Comparison of ENCODE assay signal across 8 mouse cellular contexts in the genomic region with DNA sequence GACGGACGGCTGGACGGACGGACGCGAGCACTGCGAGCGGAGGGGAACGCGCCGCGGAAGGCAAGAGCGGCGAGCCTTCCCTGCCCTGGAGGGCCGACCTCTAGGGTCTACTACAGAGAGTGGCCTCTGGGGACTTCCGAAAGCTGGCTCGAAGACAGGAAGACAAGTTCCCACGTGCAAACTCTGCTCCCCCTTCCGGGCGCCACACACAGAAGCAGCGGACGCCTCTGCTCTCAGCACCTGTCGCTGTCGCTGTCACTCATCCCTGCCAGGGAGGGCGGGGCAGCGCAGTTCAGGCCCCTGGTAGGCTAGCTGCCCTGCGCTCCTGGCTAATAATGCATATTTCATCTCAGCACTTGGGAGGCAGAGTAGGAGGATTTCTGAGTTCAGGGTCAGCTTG. TPM values are rescaled to one million over a fixed set of nuclear protein-coding genes. Genes with fewer than 3 reads are reported as not detected.
DNase-seq lines count a peak whose midpoint lies in the region; ATAC-seq and TF ChIP-seq lines count a peak whose summit lies in the region.
"Had no signal": no experiment of that assay in that cellular context is flagged by ENCODE, and none has a peak within 500 bp of the region (broad histone marks: within the 10 kb centered on the region; RNA-seq: fewer than 3 reads in every experiment).

No protein-coding gene starts in this region.

- TF ChIP-seq CTCF in ES-Bruce4 (IDR thresholded peaks at IDR 0.05; ENCODE audit: low read depth, low read length), result no peak

- TF ChIP-seq POLR2A in ES-Bruce4 (IDR thresholded peaks at IDR 0.05; ENCODE audit: insufficient read depth, low read length), result no peak

- H3K27me3 ChIP-seq in ES-Bruce4 (ENCODE audit: control insufficient read depth, insufficient read depth, low read length, poor library complexity, severe bottlenecking), result peaks cover 7% of the 10 kb centered on the region; the same call in 1 of the 2 replicates
- H3K27me3 ChIP-seq in forebrain, embryonic 11.5 days (ENCODE audit: control insufficient read depth, insufficient read depth, low read length), result peaks cover 16% of the 10 kb centered on the region
- H3K27me3 ChIP-seq in hindbrain, embryonic 10.5 days (ENCODE audit: insufficient read depth, poor library complexity, severe bottlenecking), result peaks cover 34% of the 10 kb centered on the region
- H3K27me3 ChIP-seq in limb, embryonic 10.5 days (ENCODE audit: low read depth, poor library complexity, severe bottlenecking), result peaks cover 41% of the 10 kb centered on the region

- no peak overlapping the region for H3K9ac ChIP-seq in ES-Bruce4 (ENCODE audit: low read depth, poor library complexity, severe bottlenecking)
- H3K9ac ChIP-seq in forebrain, embryonic 11.5 days (ENCODE audit: low read length), result no peak overlapping the region; the same call in 1 of the 2 replicates

- no peaks in the 10 kb centered on the region for H3K9me3 ChIP-seq in ES-Bruce4 (replicated peaks; ENCODE audit: control insufficient read depth, insufficient read depth, low read length, poor library complexity, severe bottlenecking)
- peaks cover 5% of the 10 kb centered on the region for H3K9me3 ChIP-seq in forebrain, embryonic 11.5 days (ENCODE audit: control insufficient read depth, low read length)
- peaks cover 10% of the 10 kb centered on the region for H3K9me3 ChIP-seq in hindbrain, embryonic 10.5 days
- H3K9me3 ChIP-seq in limb, embryonic 10.5 days (replicated peaks), result no peaks in the 10 kb centered on the region; the same call in 1 of the 2 replicates

- H3K4me2 ChIP-seq in forebrain, embryonic 11.5 days (ENCODE audit: low read depth, low read length, severe bottlenecking), result peak overlapping the region; percentile 54

- ATAC-seq in forebrain, embryonic 11.5 days (replicated peaks; ENCODE audit: low FRiP score), result peak; percentile 93

- H3K27ac ChIP-seq in ES-Bruce4 (ENCODE audit: insufficient read depth, low read length), result no peak overlapping the region
- H3K27ac ChIP-seq in forebrain, embryonic 11.5 days (ENCODE audit: low read depth, low read length), result no peak overlapping the region
- peak overlapping the region; percentile 66 for H3K27ac ChIP-seq in hindbrain, embryonic 10.5 days
- H3K27ac ChIP-seq in limb, embryonic 10.5 days, result peak overlapping the region; percentile 42

- no peak for TF ChIP-seq EP300 in ES-Bruce4 (IDR thresholded peaks at IDR 0.05; ENCODE audit: insufficient read depth, low read depth, low read length)

- H3K4me1 ChIP-seq in ES-Bruce4 (ENCODE audit: control insufficient read depth, insufficient read depth, low read length), result no peaks in the 10 kb centered on the region
- H3K4me1 ChIP-seq in forebrain, embryonic 11.5 days (replicated peaks; ENCODE audit: control insufficient read depth, insufficient read depth, low read length), result 0 out of 2 replicates have a peak, but pooled peaks cover 4% of the 10 kb centered on the region
- H3K4me1 ChIP-seq in hindbrain, embryonic 10.5 days (replicated peaks), result peaks cover 12% of the 10 kb centered on the region
- H3K4me1 ChIP-seq in limb, embryonic 10.5 days, result peaks cover 10% of the 10 kb centered on the region

- no peaks in the 10 kb centered on the region for H3K36me3 ChIP-seq in ES-Bruce4 (ENCODE audit: control insufficient read depth, insufficient read depth, low read length, poor library complexity, severe bottlenecking)
- H3K36me3 ChIP-seq in forebrain, embryonic 11.5 days (ENCODE audit: control insufficient read depth, insufficient read depth, low read length), result no peaks in the 10 kb centered on the region
- H3K36me3 ChIP-seq in hindbrain, embryonic 10.5 days, result no peaks in the 10 kb centered on the region
- no peaks in the 10 kb centered on the region for H3K36me3 ChIP-seq in limb, embryonic 10.5 days

- peak; percentile 22 to 31 for DNase-seq in adrenal gland, adult 18-20 months (ENCODE audit: low spot score in 2 of 2)
- peak; percentile 77 for DNase-seq in forebrain, embryonic 11.5 days (ENCODE audit: low spot score)
- DNase-seq in hindbrain, embryonic 10.5 days (ENCODE audit: low spot score), result peak; percentile 70
- DNase-seq in limb, embryonic 10.5 days (ENCODE audit: low spot score), result peak; percentile 59
- DNase-seq in mesoderm, embryonic 11.5 days (ENCODE audit: low read depth, low spot score), result peak; percentile 71
- DNase-seq in spleen, postnatal 4 days (ENCODE audit: low spot score in 2 of 2), result peak; percentile 45 to 70

- WGBS in forebrain, embryonic 11.5 days, result 3% methylated on average over 27 of the region's 27 CpGs
- WGBS in hindbrain, embryonic 10.5 days, result 3% methylated on average over 27 of the region's 27 CpGs
- 6% methylated on average over 27 of the region's 27 CpGs for WGBS in limb, embryonic 10.5 days

- H3K4me3 ChIP-seq in ES-Bruce4 (ENCODE audit: low read depth, low read length), result peak overlapping the region; percentile 75
- peak overlapping the region; percentile 42 for H3K4me3 ChIP-seq in forebrain, embryonic 11.5 days (ENCODE audit: low read depth, low read length)
- peak overlapping the region; percentile 57 for H3K4me3 ChIP-seq in hindbrain, embryonic 10.5 days
- peak overlapping the region; percentile 53 for H3K4me3 ChIP-seq in limb, embryonic 10.5 days

RNA-seq across cellular contexts. Expression of a gene that starts 0.3 kb away (rescaled TPM):
- polyA plus RNA-seq in ES-Bruce4 (2011; ENCODE audit: insufficient read depth, insufficient read length, low read depth, missing spikeins), result 1.8 and 2.9 TPM in 2 replicates
- total RNA-seq in adrenal gland, adult 18-20 months (2021), result under 1 TPM in 1 of 2 experiments, not detected in 1; 0.35 TPM
- 0.11 and 0.29 TPM in 2 replicates for polyA plus RNA-seq in forebrain, embryonic 11.5 days (2014; fragmentation: Nextera tagmentation; extraction: Ambion mirVana)
- polyA plus RNA-seq in hindbrain, embryonic 10.5 days (2016; fragmentation: Nextera tagmentation; extraction: Ambion mirVana), result 0.17 and 0.26 TPM in 2 replicates
- polyA plus RNA-seq in limb, embryonic 10.5 days (2016; fragmentation: Nextera tagmentation; extraction: Ambion mirVana), result 0.18 and 0.38 TPM in 2 replicates
- total RNA-seq: heart, postnatal 36 days had no signal

RNA-seq across cellular contexts. Expression of a gene that starts 42.1 kb away (rescaled TPM):
- 0.17 and 0.52 TPM in 2 replicates for polyA plus RNA-seq in ES-Bruce4 (2011; ENCODE audit: insufficient read depth, insufficient read length, low read depth, missing spikeins)
- total RNA-seq in adrenal gland, adult 18-20 months (2021), result 1 to 10 TPM; 4.1 to 4.5 TPM
- polyA plus RNA-seq in forebrain, embryonic 11.5 days (2014; fragmentation: Nextera tagmentation; extraction: Ambion mirVana), result 2.2 and 3.3 TPM in 2 replicates
- 1.3 and 2.0 TPM in 2 replicates for polyA plus RNA-seq in hindbrain, embryonic 10.5 days (2016; fragmentation: Nextera tagmentation; extraction: Ambion mirVana)
- 0.28 and 0.54 TPM in 2 replicates for polyA plus RNA-seq in limb, embryonic 10.5 days (2016; fragmentation: Nextera tagmentation; extraction: Ambion mirVana)

Comparison
In these comparisons a context has a peak if more than half of its experiments do, and no peak if none do; other contexts are left out.
1. H3K27ac ChIP-seq: peak in hindbrain, embryonic 10.5 days (single experiment) and limb, embryonic 10.5 days (single experiment); none in ES-Bruce4 (single experiment) and forebrain, embryonic 11.5 days (single experiment).
2. DNase-seq: peak in every context shown above with its lines; median percentile 77 in forebrain, embryonic 11.5 days; 71 in mesoderm, embryonic 11.5 days; 70 in hindbrain, embryonic 10.5 days; 59 in limb, embryonic 10.5 days; 58 in spleen, postnatal 4 days; 26 in adrenal gland, adult 18-20 months.
3. Peak in every context shown above with its lines, with median percentiles within 50 percentile points of each other: H3K4me3 ChIP-seq.